In genomic region chr19:28011718-28012499, GRCm38 (mm10) we compare ENCODE assay signal across 8 mouse cellular contexts. TPM values are rescaled to one million over a fixed set of nuclear protein-coding genes. Genes with fewer than 3 reads are reported as not detected.
A peak's percentile ranks its signal among the peaks of the same experiment; 100 is the strongest.
DNase-seq lines count a peak whose midpoint lies in the region; ATAC-seq lines count a peak whose summit lies in the region.

No protein-coding gene starts in this region.

- peak; percentile 71 for ATAC-seq in midbrain, embryonic 12.5 days (ENCODE audit: low FRiP score, low read depth)
- ATAC-seq in stomach, embryonic 14.5 days (ENCODE audit: insufficient number of reproducible peaks, insufficient read depth, low FRiP score, low read depth), result peak; percentile 71

- no peaks in the 10 kb centered on the region for H3K9me3 ChIP-seq in limb, embryonic 10.5 days (replicated peaks)
- H3K9me3 ChIP-seq in midbrain, embryonic 12.5 days, result no peaks in the 10 kb centered on the region
- H3K9me3 ChIP-seq in stomach, embryonic 14.5 days (ENCODE audit: control insufficient read depth, low read depth, low read length), result no peaks in the 10 kb centered on the region

- WGBS in limb, embryonic 10.5 days, result 1% methylated on average over 52 of the region's 52 CpGs
- under 1% methylated on average over 52 of the region's 52 CpGs for WGBS in midbrain, embryonic 12.5 days
- under 1% methylated on average over 52 of the region's 52 CpGs for whole genome bisulfite sequencing in stomach, embryonic 14.5 days

- no peaks in the 10 kb centered on the region for H3K36me3 ChIP-seq in limb, embryonic 10.5 days
- no peaks in the 10 kb centered on the region for H3K36me3 ChIP-seq in midbrain, embryonic 12.5 days
- no peaks in the 10 kb centered on the region for H3K36me3 ChIP-seq in stomach, embryonic 14.5 days (ENCODE audit: control insufficient read depth, insufficient read depth, low read length)

- peak overlapping the region; percentile 96 for H3K4me3 ChIP-seq in limb, embryonic 10.5 days
- peak overlapping the region; percentile 95 for H3K4me3 ChIP-seq in midbrain, embryonic 12.5 days
- peak overlapping the region; percentile 96 for H3K4me3 ChIP-seq in stomach, embryonic 14.5 days (ENCODE audit: low read depth, low read length)

- H3K27me3 ChIP-seq in limb, embryonic 10.5 days (ENCODE audit: low read depth, poor library complexity, severe bottlenecking), result no peaks in the 10 kb centered on the region
- no peaks in the 10 kb centered on the region for H3K27me3 ChIP-seq in midbrain, embryonic 12.5 days
- no peaks in the 10 kb centered on the region for H3K27me3 ChIP-seq in stomach, embryonic 14.5 days (ENCODE audit: control insufficient read depth, insufficient read depth, low read length)

- DNase-seq in A20 (ENCODE audit: low read depth, low spot score), result peak; percentile 92
- DNase-seq in adrenal gland, postnatal 10 days, result peak; percentile 77
- peak; percentile 89 for DNase-seq in embryo, embryonic 9.5 days (ENCODE audit: extremely low spot score)
- DNase-seq in heart, adult 11 months, result peak; percentile 98
- peak; percentile 87 for DNase-seq in kidney, adult 18-20 months
- no peak for DNase-seq in limb, embryonic 10.5 days (ENCODE audit: low spot score)

- peak overlapping the region; percentile 84 for H3K9ac ChIP-seq in midbrain, embryonic 12.5 days (replicated peaks)
- peak overlapping the region; percentile 93 for H3K9ac ChIP-seq in stomach, embryonic 14.5 days (replicated peaks; ENCODE audit: low read depth, low read length)

- peaks cover 8% of the 10 kb centered on the region for H3K4me1 ChIP-seq in limb, embryonic 10.5 days
- peaks cover 10% of the 10 kb centered on the region for H3K4me1 ChIP-seq in midbrain, embryonic 12.5 days
- no peaks in the 10 kb centered on the region for H3K4me1 ChIP-seq in stomach, embryonic 14.5 days (ENCODE audit: control insufficient read depth, insufficient read depth, low read length)

- peak overlapping the region; percentile 62 for H3K4me2 ChIP-seq in midbrain, embryonic 12.5 days (replicated peaks)
- H3K4me2 ChIP-seq in stomach, embryonic 14.5 days (replicated peaks; ENCODE audit: low read depth, low read length), result peak overlapping the region; percentile 71

- H3K27ac ChIP-seq in limb, embryonic 10.5 days, result peak overlapping the region; percentile 99
- H3K27ac ChIP-seq in midbrain, embryonic 12.5 days (replicated peaks), result peak overlapping the region; percentile 100
- peak overlapping the region; percentile 99 for H3K27ac ChIP-seq in stomach, embryonic 14.5 days (ENCODE audit: low read length)

RNA-seq across cellular contexts. Expression of gene Rfx3, which starts 0.9 kb away (rescaled TPM):
- total RNA-seq in adrenal gland, postnatal 10 days (2021), result 1 to 10 TPM; 6.7 to 8.7 TPM
- polyA plus RNA-seq in limb, embryonic 10.5 days (2016; fragmentation: Nextera tagmentation; extraction: Ambion mirVana), result 17.7 and 19.0 TPM in 2 replicates
- polyA plus RNA-seq in midbrain, embryonic 12.5 days (2016; fragmentation: Nextera tagmentation; extraction: Ambion mirVana), result 31.0 and 33.4 TPM in 2 replicates
- polyA plus RNA-seq in stomach, embryonic 14.5 days (2014; fragmentation: Nextera tagmentation; extraction: Ambion mirVana), result 13.2 and 15.6 TPM in 2 replicates
